Comparison of ENCODE assay signal across 9 mouse cellular contexts in genomic region chr11:94339732-94340585, GRCm38 (mm10). TPM values are rescaled to one million over a fixed set of nuclear protein-coding genes. Genes with fewer than 3 reads are reported as not detected.
A peak's percentile ranks its signal among the peaks of the same experiment; 100 is the strongest.
DNase-seq lines count a peak whose midpoint lies in the region; ATAC-seq lines count a peak whose summit lies in the region.
"Had no signal": no experiment of that assay in that cellular context is flagged by ENCODE, and none has a peak within 500 bp of the region (broad histone marks: within the 10 kb centered on the region; RNA-seq: fewer than 3 reads in every experiment).

No protein-coding gene starts in this region.

- no peak overlapping the region for H3K27ac ChIP-seq in embryonic facial prominence, embryonic 10.5 days (replicated peaks)
- no peak overlapping the region for H3K27ac ChIP-seq in limb, embryonic 13.5 days
- H3K27ac ChIP-seq in midbrain, embryonic 13.5 days: no peak overlapping the region
- H3K27ac ChIP-seq in stomach, embryonic 14.5 days (ENCODE audit: low read length): no peak overlapping the region

- DNase-seq in gastrocnemius, adult 18-20 months (ENCODE audit: low spot score): peak; percentile 37
- DNase-seq in gastrocnemius, postnatal 10 days: no peak
- peak; percentile 66 for DNase-seq in embryonic facial prominence, embryonic 10.5 days (ENCODE audit: low spot score)
- peak; percentile 80 for DNase-seq in induced T-regulatory cell, adult 2 months (ENCODE audit: low read depth)

- peaks cover 8% of the 10 kb centered on the region; the same call in 1 of the 2 replicates for H3K27me3 ChIP-seq in embryonic facial prominence, embryonic 10.5 days (replicated peaks; ENCODE audit: low read depth, poor library complexity, severe bottlenecking)
- no peaks in the 10 kb centered on the region for H3K27me3 ChIP-seq in limb, embryonic 13.5 days
- no peaks in the 10 kb centered on the region; the same call in 1 of the 2 replicates for H3K27me3 ChIP-seq in midbrain, embryonic 13.5 days
- H3K27me3 ChIP-seq in stomach, embryonic 14.5 days (ENCODE audit: control insufficient read depth, insufficient read depth, low read length): no peaks in the 10 kb centered on the region

- no peak overlapping the region for H3K4me2 ChIP-seq in limb, embryonic 13.5 days (replicated peaks)
- H3K4me2 ChIP-seq in midbrain, embryonic 13.5 days (replicated peaks): no peak overlapping the region
- no peak overlapping the region for H3K4me2 ChIP-seq in stomach, embryonic 14.5 days (replicated peaks; ENCODE audit: low read depth, low read length)

- peak; percentile 88 for ATAC-seq in activated CD4-positive, CD25-positive, alpha-beta regulatory T cell, adult 4 months
- ATAC-seq in limb, embryonic 13.5 days (ENCODE audit: low FRiP score, low read depth): 0 out of 2 replicates have a peak, but pooled peaks have one; percentile 58
- ATAC-seq in midbrain, embryonic 13.5 days: peak; percentile 88
- peak; percentile 47; the same call in 1 of the 2 replicates for ATAC-seq in stomach, embryonic 14.5 days (ENCODE audit: insufficient number of reproducible peaks, insufficient read depth, low FRiP score, low read depth)

- H3K4me3 ChIP-seq in embryonic facial prominence, embryonic 10.5 days: no peak overlapping the region
- no peak overlapping the region for H3K4me3 ChIP-seq in limb, embryonic 13.5 days
- no peak overlapping the region for H3K4me3 ChIP-seq in midbrain, embryonic 13.5 days (replicated peaks)
- H3K4me3 ChIP-seq in stomach, embryonic 14.5 days (ENCODE audit: low read depth, low read length): no peak overlapping the region

- no peak overlapping the region for H3K9ac ChIP-seq in limb, embryonic 13.5 days
- H3K9ac ChIP-seq in midbrain, embryonic 13.5 days (replicated peaks): no peak overlapping the region
- H3K9ac ChIP-seq in stomach, embryonic 14.5 days (replicated peaks; ENCODE audit: low read depth, low read length): no peak overlapping the region

- peaks cover 33% of the 10 kb centered on the region for H3K4me1 ChIP-seq in embryonic facial prominence, embryonic 10.5 days
- peaks cover 47% of the 10 kb centered on the region for H3K4me1 ChIP-seq in limb, embryonic 13.5 days
- H3K4me1 ChIP-seq in midbrain, embryonic 13.5 days (replicated peaks): peaks cover 49% of the 10 kb centered on the region
- peaks cover 28% of the 10 kb centered on the region for H3K4me1 ChIP-seq in stomach, embryonic 14.5 days (ENCODE audit: control insufficient read depth, insufficient read depth, low read length)

- 61% methylated on average over 18 of the region's 18 CpGs for WGBS in embryonic facial prominence, embryonic 10.5 days
- 55% methylated on average over 18 of the region's 18 CpGs for WGBS in limb, embryonic 13.5 days
- 55% methylated on average over 18 of the region's 18 CpGs for WGBS in midbrain, embryonic 13.5 days
- 57% methylated on average over 18 of the region's 18 CpGs for WGBS in stomach, embryonic 14.5 days

- H3K9me3 ChIP-seq in embryonic facial prominence, embryonic 10.5 days: no peaks in the 10 kb centered on the region
- no peaks in the 10 kb centered on the region for H3K9me3 ChIP-seq in limb, embryonic 13.5 days
- H3K9me3 ChIP-seq in midbrain, embryonic 13.5 days: no peaks in the 10 kb centered on the region
- H3K9me3 ChIP-seq in stomach, embryonic 14.5 days (ENCODE audit: control insufficient read depth, low read depth, low read length): no peaks in the 10 kb centered on the region

- H3K36me3 ChIP-seq in embryonic facial prominence, embryonic 10.5 days (replicated peaks): peaks cover 61% of the 10 kb centered on the region
- peaks cover 50% of the 10 kb centered on the region for H3K36me3 ChIP-seq in limb, embryonic 13.5 days
- peaks cover 35% of the 10 kb centered on the region for H3K36me3 ChIP-seq in midbrain, embryonic 13.5 days
- H3K36me3 ChIP-seq in stomach, embryonic 14.5 days (ENCODE audit: control insufficient read depth, insufficient read depth, low read length): peaks cover 26% of the 10 kb centered on the region

RNA-seq across cellular contexts. Expression of gene Ankrd40, which starts 12.2 kb away (rescaled TPM):
- total RNA-seq in gastrocnemius, adult 18-20 months (2021): 100 to 1,000 TPM; 245 to 246 TPM
- total RNA-seq in gastrocnemius, postnatal 10 days (2021): 100 to 1,000 TPM; 135 to 141 TPM
- 10 to 100 TPM; 11.8 to 13.2 TPM for polyA plus RNA-seq in activated CD4-positive, CD25-positive, alpha-beta regulatory T cell, adult 4 months (2017; shearing (Covaris generic))
- 14.8 and 15.3 TPM in 2 replicates for polyA plus RNA-seq in embryonic facial prominence, embryonic 10.5 days (2016; fragmentation: Nextera tagmentation; extraction: Ambion mirVana)
- polyA plus RNA-seq in limb, embryonic 13.5 days (2015; fragmentation: Nextera tagmentation; extraction: Ambion mirVana): 17.0 and 18.8 TPM in 2 replicates
- polyA plus RNA-seq in midbrain, embryonic 13.5 days (2015; fragmentation: Nextera tagmentation; extraction: Ambion mirVana): 10.0 and 11.0 TPM in 2 replicates
- 17.4 and 19.2 TPM in 2 replicates for polyA plus RNA-seq in stomach, embryonic 14.5 days (2014; fragmentation: Nextera tagmentation; extraction: Ambion mirVana)

RNA-seq across cellular contexts. Expression of gene Luc7l3, which starts 18.2 kb away (rescaled TPM):
- 10 to 100 TPM; 30.3 to 44.2 TPM for total RNA-seq in gastrocnemius, adult 18-20 months (2021)
- total RNA-seq in gastrocnemius, postnatal 10 days (2021): 10 to 100 TPM; 31.8 to 55.4 TPM
- 100 to 1,000 TPM; 144 to 155 TPM for polyA plus RNA-seq in activated CD4-positive, CD25-positive, alpha-beta regulatory T cell, adult 4 months (2017; shearing (Covaris generic))
- polyA plus RNA-seq in embryonic facial prominence, embryonic 10.5 days (2016; fragmentation: Nextera tagmentation; extraction: Ambion mirVana): 104 and 117 TPM in 2 replicates
- polyA plus RNA-seq in limb, embryonic 13.5 days (2015; fragmentation: Nextera tagmentation; extraction: Ambion mirVana): 133 and 145 TPM in 2 replicates
- 165 and 170 TPM in 2 replicates for polyA plus RNA-seq in midbrain, embryonic 13.5 days (2015; fragmentation: Nextera tagmentation; extraction: Ambion mirVana)
- 116 and 124 TPM in 2 replicates for polyA plus RNA-seq in stomach, embryonic 14.5 days (2014; fragmentation: Nextera tagmentation; extraction: Ambion mirVana)

RNA-seq across cellular contexts. Expression of gene Abcc3, which starts 52.8 kb away (rescaled TPM):
- under 1 TPM; 0.25 to 0.62 TPM for total RNA-seq in gastrocnemius, adult 18-20 months (2021)
- 1 to 10 TPM; 1.9 to 2.1 TPM for total RNA-seq in gastrocnemius, postnatal 10 days (2021)
- under 1 TPM; 0.45 to 0.79 TPM for polyA plus RNA-seq in activated CD4-positive, CD25-positive, alpha-beta regulatory T cell, adult 4 months (2017; shearing (Covaris generic))
- polyA plus RNA-seq in embryonic facial prominence, embryonic 10.5 days (2016; fragmentation: Nextera tagmentation; extraction: Ambion mirVana): 0.23 and 0.24 TPM in 2 replicates
- polyA plus RNA-seq in limb, embryonic 13.5 days (2015; fragmentation: Nextera tagmentation; extraction: Ambion mirVana): 0.59 and 1.1 TPM in 2 replicates
- polyA plus RNA-seq in midbrain, embryonic 13.5 days (2015; fragmentation: Nextera tagmentation; extraction: Ambion mirVana): 0.46 and 0.90 TPM in 2 replicates
- polyA plus RNA-seq in stomach, embryonic 14.5 days (2014; fragmentation: Nextera tagmentation; extraction: Ambion mirVana): 4.5 and 5.8 TPM in 2 replicates

RNA-seq across cellular contexts. Expression of gene Gm21885, which starts 58.3 kb away (rescaled TPM):
- total RNA-seq in gastrocnemius, adult 18-20 months (2021): not detected
- total RNA-seq in gastrocnemius, postnatal 10 days (2021): not detected
- polyA plus RNA-seq in activated CD4-positive, CD25-positive, alpha-beta regulatory T cell, adult 4 months (2017; shearing (Covaris generic)): 1 to 10 TPM in 1 of 2 experiments, not detected in 1; 2.6 TPM
- polyA plus RNA-seq in embryonic facial prominence, embryonic 10.5 days (2016; fragmentation: Nextera tagmentation; extraction: Ambion mirVana): 0.39 TPM in 1 of 2 replicates, not detected in the other
- polyA plus RNA-seq in limb, embryonic 13.5 days (2015; fragmentation: Nextera tagmentation; extraction: Ambion mirVana): 0.26 and 0.32 TPM in 2 replicates
- polyA plus RNA-seq in midbrain, embryonic 13.5 days (2015; fragmentation: Nextera tagmentation; extraction: Ambion mirVana): 0.54 TPM in 1 of 2 replicates, not detected in the other
- 0.56 TPM in 1 of 2 replicates, not detected in the other for polyA plus RNA-seq in stomach, embryonic 14.5 days (2014; fragmentation: Nextera tagmentation; extraction: Ambion mirVana)
- total RNA-seq: layer of hippocampus, adult 8-10 months had no signal
